Mouse (Mus musculus): ENCODE results near the gene Dnajc5. TPM values are rescaled to one million over a fixed set of nuclear protein-coding genes. Genes with fewer than 3 reads are reported as not detected.

The Dnajc5 gene
- polyA plus RNA-seq, 1 experiment from 2014 or later, result 137 TPM

DNA sequence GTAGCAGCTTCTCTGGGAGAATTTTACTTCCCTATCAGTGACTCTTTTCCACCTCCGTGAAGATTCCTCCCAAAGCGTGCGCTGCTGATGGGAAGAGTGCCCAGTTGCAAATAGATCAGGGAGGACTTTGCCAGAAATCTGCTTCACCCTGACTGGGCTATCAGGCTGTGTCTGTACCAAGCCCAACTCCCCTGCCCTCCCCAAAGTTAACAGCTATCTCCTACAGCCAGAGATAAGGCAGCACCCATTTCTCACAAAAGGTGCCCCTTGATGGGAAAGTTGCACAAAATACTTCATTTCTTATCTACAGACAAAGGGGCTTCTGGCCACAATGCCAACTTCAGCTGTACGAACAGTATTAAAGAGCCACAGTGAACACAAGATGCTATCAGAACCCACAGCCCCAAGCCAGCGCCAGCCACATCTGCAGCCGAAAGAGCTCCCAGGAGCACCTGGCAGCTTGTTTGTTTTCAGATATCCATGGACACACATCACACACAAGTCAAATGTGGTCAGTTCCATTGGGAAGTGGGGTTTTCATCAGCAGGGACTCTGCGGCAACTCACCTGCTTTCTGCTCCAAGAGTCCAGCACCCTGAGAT lies 57.8 kb downstream of the Dnajc5 start:
- no peak for ATAC-seq (ENCODE audit: low FRiP score, low read depth)
- no peaks in the 10 kb centered on the region for H3K27me3 ChIP-seq
- no peak overlapping the region for H3K4me2 ChIP-seq (replicated peaks)
- H3K27ac ChIP-seq (replicated peaks), result no peak overlapping the region
- H3K9ac ChIP-seq (replicated peaks), result 0 out of 2 replicates have a peak overlapping the region, but pooled peaks have one; percentile 17
- no peak overlapping the region for H3K4me3 ChIP-seq
- peaks cover 18% of the 10 kb centered on the region for H3K4me1 ChIP-seq
- H3K36me3 ChIP-seq, result peaks cover 12% of the 10 kb centered on the region
- 88% methylated on average over 7 of the region's 7 CpGs for WGBS
- H3K9me3 ChIP-seq, result no peaks in the 10 kb centered on the region

GRCm38 (mm10) chr2:181578790-181579618 lies 58.7 kb downstream of the Dnajc5 start:
- H3K9me3 ChIP-seq, result no peaks in the 10 kb centered on the region
- peaks cover 13% of the 10 kb centered on the region for H3K36me3 ChIP-seq
- ATAC-seq (ENCODE audit: low FRiP score, low read depth), result no peak
- WGBS, result 75% methylated on average over 5 of the region's 5 CpGs
- H3K4me1 ChIP-seq, result peaks cover 18% of the 10 kb centered on the region
- H3K27me3 ChIP-seq, result no peaks in the 10 kb centered on the region
- H3K4me3 ChIP-seq, result no peak overlapping the region
- no peak overlapping the region for H3K9ac ChIP-seq (replicated peaks)
- H3K27ac ChIP-seq (replicated peaks), result no peak overlapping the region
- no peak overlapping the region for H3K4me2 ChIP-seq (replicated peaks)

- H3K4me3 ChIP-seq, result no peak overlapping the region
- no peak overlapping the region for H3K27ac ChIP-seq (replicated peaks)
- 83% methylated on average over 1 of the region's 1 CpGs for WGBS
- no peaks in the 10 kb centered on the region for H3K9me3 ChIP-seq
- H3K9ac ChIP-seq (replicated peaks), result no peak overlapping the region
- H3K4me1 ChIP-seq, result peaks cover 18% of the 10 kb centered on the region
- H3K4me2 ChIP-seq (replicated peaks), result no peak overlapping the region
- no peak for ATAC-seq (ENCODE audit: low FRiP score, low read depth)
- no peaks in the 10 kb centered on the region for H3K27me3 ChIP-seq
- H3K36me3 ChIP-seq, result peaks cover 15% of the 10 kb centered on the region
Measured at GRCm38 (mm10) chr2:181579681-181580080, 59.4 kb downstream of the Dnajc5 start.

DNA sequence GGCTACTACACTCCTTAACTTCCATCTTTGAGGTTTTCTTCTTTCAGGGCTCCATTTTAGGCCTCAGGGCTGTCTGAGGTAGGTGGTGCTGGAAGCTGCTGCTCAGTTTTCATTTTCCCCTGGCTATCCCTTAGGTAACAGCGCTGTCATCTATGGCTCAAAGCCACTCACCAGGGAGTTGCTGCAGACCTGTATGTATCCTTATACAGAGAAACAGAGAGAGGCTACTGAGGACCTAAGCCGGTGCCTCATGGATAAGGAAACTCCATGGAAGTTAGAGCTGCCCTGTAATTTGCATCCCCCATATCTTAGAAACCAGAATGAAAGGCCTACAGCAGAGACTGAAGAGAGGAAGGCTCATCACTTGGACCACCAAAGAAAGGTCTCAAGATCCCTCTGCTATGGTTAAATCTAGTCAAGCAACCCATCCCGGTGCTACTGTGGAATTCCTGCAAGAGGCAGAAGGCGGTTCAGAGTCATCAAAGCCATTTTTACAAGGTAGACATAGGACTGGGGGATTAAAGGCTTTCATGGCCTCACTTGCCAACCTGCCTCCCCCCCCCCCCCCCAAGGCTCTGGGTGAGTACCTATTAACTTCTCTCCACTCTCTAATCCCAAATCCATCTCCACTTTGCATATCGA lies 60.0 kb downstream of the Dnajc5 start:
- Histone ChIP-seq H3K4me1 (peaks cover 18% of the 10 kb centered on the region), H3K27me3 (no peaks in the 10 kb centered on the region), H3K9ac (replicated peaks) (0 out of 2 replicates have a peak overlapping the region, but pooled peaks have one; percentile 37), H3K9me3 (no peaks in the 10 kb centered on the region), H3K4me2 (replicated peaks) (peak overlapping the region; percentile 84), H3K27ac (replicated peaks) (0 out of 2 replicates have a peak overlapping the region, but pooled peaks have one; percentile 93), H3K36me3 (peaks cover 19% of the 10 kb centered on the region), H3K4me3 (peak overlapping the region; percentile 64)
- WGBS, result 76% methylated on average over 5 of the region's 5 CpGs
- no peak for ATAC-seq (ENCODE audit: low FRiP score, low read depth)

DNA sequence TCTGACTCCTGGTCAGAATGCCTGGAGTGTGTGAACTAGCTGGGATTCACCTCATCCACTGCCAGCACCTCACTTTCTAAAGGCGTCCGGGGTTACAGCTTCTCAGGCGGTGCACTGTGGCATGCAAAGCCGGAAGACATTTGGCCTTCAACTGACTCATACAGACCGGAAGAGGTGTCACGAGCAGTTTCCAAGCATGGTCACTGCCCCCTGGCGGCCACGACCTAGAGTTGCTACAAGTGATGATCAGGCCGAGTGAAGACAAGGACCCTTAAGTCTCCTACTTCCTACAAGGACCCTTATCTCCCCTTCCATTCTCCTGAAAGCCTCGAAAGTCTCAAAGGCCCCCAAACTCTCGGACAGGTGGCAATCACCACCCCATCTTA lies 60.7 kb downstream of the Dnajc5 start:
- Histone ChIP-seq H3K4me2 (replicated peaks) (peak overlapping the region; percentile 84), H3K36me3 (peaks cover 26% of the 10 kb centered on the region), H3K9ac (replicated peaks) (peak overlapping the region; percentile 87), H3K4me3 (peak overlapping the region; percentile 64), H3K27me3 (no peaks in the 10 kb centered on the region), H3K4me1 (peaks cover 18% of the 10 kb centered on the region), H3K9me3 (no peaks in the 10 kb centered on the region), H3K27ac (replicated peaks) (peak overlapping the region; percentile 93)
- WGBS, result 0% methylated on average over 11 of the region's 11 CpGs
- peak; percentile 77 for ATAC-seq (ENCODE audit: low FRiP score, low read depth)

- Histone ChIP-seq H3K4me1 (peaks cover 18% of the 10 kb centered on the region), H3K36me3 (peaks cover 32% of the 10 kb centered on the region), H3K9me3 (no peaks in the 10 kb centered on the region), H3K27ac (replicated peaks) (peak overlapping the region; percentile 93), H3K9ac (replicated peaks) (peak overlapping the region; percentile 87), H3K4me3 (peak overlapping the region; percentile 64), H3K4me2 (replicated peaks) (peak overlapping the region; percentile 84), H3K27me3 (no peaks in the 10 kb centered on the region)
- ATAC-seq (ENCODE audit: low FRiP score, low read depth), result peak; percentile 85
- under 1% methylated on average over 49 of the region's 49 CpGs for WGBS
Measured at GRCm38 (mm10) chr2:181581402-181582120, 61.3 kb downstream of the Dnajc5 start.

DNA sequence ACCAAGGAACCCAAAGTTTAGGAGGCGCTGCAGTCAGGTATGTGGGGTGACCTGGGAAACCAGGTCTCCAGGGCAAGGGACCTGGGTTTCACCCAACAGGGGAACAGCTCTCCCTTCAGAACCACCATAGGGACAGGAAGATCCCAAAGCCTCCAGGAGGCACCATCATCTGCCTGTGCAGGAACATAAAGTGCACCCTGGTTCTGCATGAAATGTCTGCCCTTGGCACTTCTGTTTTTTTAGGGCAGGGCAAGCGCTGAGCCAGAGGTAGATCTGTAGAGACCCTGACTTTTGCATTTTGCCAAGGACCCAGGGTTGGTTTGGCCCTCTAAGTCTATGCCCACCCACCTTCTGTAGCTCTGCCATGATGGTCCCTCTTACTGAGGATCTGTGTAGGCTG lies 62.1 kb downstream of the Dnajc5 start:
- Histone ChIP-seq H3K4me2 (replicated peaks) (peak overlapping the region; percentile 84), H3K9ac (replicated peaks) (no peak overlapping the region), H3K27ac (replicated peaks) (no peak overlapping the region), H3K4me1 (peaks cover 18% of the 10 kb centered on the region), H3K4me3 (peak overlapping the region; percentile 64; the same call in 1 of the 2 replicates), H3K27me3 (no peaks in the 10 kb centered on the region), H3K9me3 (no peaks in the 10 kb centered on the region), H3K36me3 (peaks cover 39% of the 10 kb centered on the region)
- WGBS, result 85% methylated on average over 2 of the region's 2 CpGs
- ATAC-seq (ENCODE audit: low FRiP score, low read depth), result no peak; the same call in 1 of the 2 replicates

GRCm38 (mm10) chr2:181582939-181583338 lies 62.7 kb downstream of the Dnajc5 start:
- ATAC-seq (ENCODE audit: low FRiP score, low read depth), result no peak
- 83% methylated on average over 1 of the region's 1 CpGs for WGBS
- H3K36me3 ChIP-seq, result peaks cover 44% of the 10 kb centered on the region

GRCm38 (mm10) chr2:181583460-181584257 lies 63.4 kb downstream of the Dnajc5 start:
- WGBS, result 92% methylated on average over 3 of the region's 3 CpGs
- no peak overlapping the region for H3K4me3 ChIP-seq
- H3K4me2 ChIP-seq (replicated peaks), result no peak overlapping the region
- no peak overlapping the region for H3K9ac ChIP-seq (replicated peaks)
- H3K36me3 ChIP-seq, result peaks cover 51% of the 10 kb centered on the region
- peaks cover 14% of the 10 kb centered on the region for H3K4me1 ChIP-seq
- no peak for ATAC-seq (ENCODE audit: low FRiP score, low read depth)
- no peaks in the 10 kb centered on the region for H3K27me3 ChIP-seq
- no peak overlapping the region for H3K27ac ChIP-seq (replicated peaks)
- H3K9me3 ChIP-seq, result no peaks in the 10 kb centered on the region

More at GRCm38 (mm10) chr2:181582939-181583338, 62.7 kb downstream of the Dnajc5 start:
- no peak overlapping the region for H3K4me3 ChIP-seq
- peaks cover 18% of the 10 kb centered on the region for H3K4me1 ChIP-seq
- no peak overlapping the region for H3K4me2 ChIP-seq (replicated peaks)
- no peak overlapping the region for H3K27ac ChIP-seq (replicated peaks)
- H3K9ac ChIP-seq (replicated peaks), result no peak overlapping the region
- no peaks in the 10 kb centered on the region for H3K27me3 ChIP-seq
- H3K9me3 ChIP-seq, result no peaks in the 10 kb centered on the region

DNA sequence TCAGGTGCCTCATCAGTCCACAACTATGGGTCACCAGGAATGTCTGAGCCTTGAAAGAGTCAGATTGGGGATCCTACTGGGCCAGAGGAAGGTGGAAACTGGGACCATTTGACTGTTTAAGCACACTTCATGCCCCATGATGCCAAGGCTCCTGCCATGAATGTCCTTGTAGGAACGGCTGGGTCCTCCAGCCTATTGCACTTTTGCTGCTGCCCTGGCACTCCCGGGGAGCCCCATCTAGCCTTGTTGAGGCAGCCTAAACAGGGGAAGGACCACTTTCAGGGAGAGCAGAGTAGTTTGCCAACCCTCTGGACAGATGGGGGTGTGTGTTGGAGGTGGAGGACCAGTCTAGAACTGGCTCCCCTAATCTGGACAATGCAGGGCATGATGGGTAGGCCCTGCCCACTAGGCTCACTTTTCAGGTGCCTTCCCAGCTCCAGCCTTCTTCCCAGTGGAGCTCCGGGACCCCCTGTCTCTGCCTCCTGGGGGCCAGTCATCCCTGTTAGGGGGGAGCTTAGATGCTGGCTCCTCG lies 64.2 kb downstream of the Dnajc5 start, which contains the start of gene Uckl1:
Gene Uckl1 (minus strand): TSS at position 482 of the 532 bp plus-strand sequence.
- Histone ChIP-seq H3K27ac (replicated peaks) (no peak within 1 kb of the TSS), H3K27me3 (no peaks in the 10 kb centered on the region), H3K4me3 (no peak within 1 kb of the TSS), H3K4me1 (peaks cover 14% of the 10 kb centered on the region), H3K4me2 (replicated peaks) (no peak within 1 kb of the TSS), H3K9ac (replicated peaks) (no peak within 1 kb of the TSS), H3K9me3 (no peaks in the 10 kb centered on the region), H3K36me3 (peaks cover 59% of the 10 kb centered on the region)
- WGBS, result 89% methylated on average over 4 of the region's 4 CpGs
- ATAC-seq (ENCODE audit: low FRiP score, low read depth), result no peak

DNA sequence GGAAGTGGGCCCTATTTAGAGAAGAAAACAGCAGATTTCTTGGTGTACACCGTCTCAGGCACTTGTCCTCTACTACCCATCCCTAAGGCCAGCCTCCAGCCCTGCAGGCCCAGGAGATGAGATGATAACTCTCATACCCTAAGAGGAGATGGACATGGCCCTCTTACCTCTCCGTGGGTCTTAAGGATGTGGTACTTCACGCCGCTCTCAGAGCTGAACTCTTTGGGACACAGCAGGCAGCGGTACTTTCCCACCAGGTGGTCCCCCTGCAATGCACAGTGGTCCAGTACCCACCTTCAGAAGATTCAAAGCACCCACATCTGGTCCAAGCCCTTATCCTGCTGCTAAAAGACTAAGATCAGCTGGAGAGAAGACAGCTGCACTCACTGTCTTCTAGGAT lies 65.2 kb downstream of the Dnajc5 start:
- WGBS, result 92% methylated on average over 5 of the region's 5 CpGs
- peaks cover 70% of the 10 kb centered on the region for H3K36me3 ChIP-seq
- no peaks in the 10 kb centered on the region for H3K27me3 ChIP-seq
- H3K4me2 ChIP-seq (replicated peaks), result no peak overlapping the region
- H3K27ac ChIP-seq (replicated peaks), result no peak overlapping the region
- peaks cover 7% of the 10 kb centered on the region for H3K4me1 ChIP-seq
- H3K4me3 ChIP-seq, result no peak overlapping the region
- H3K9me3 ChIP-seq, result no peaks in the 10 kb centered on the region
- no peak overlapping the region for H3K9ac ChIP-seq (replicated peaks)
- ATAC-seq (ENCODE audit: low FRiP score, low read depth), result no peak
